Mouse (Mus musculus): Measurements from ENCODE around the gene Mgat4a.

The Mgat4a gene

GRCm38 (mm10) chr1:37495698-37496321 lies 45.0 kb downstream of the Mgat4a start:
- DNase-seq (ENCODE audit: low spot score in 2 of 2), result no peak

GRCm38 (mm10) chr1:37495104-37495503 lies 45.7 kb downstream of the Mgat4a start:
- DNase-seq (ENCODE audit: low spot score in 2 of 2), result no peak

DNA sequence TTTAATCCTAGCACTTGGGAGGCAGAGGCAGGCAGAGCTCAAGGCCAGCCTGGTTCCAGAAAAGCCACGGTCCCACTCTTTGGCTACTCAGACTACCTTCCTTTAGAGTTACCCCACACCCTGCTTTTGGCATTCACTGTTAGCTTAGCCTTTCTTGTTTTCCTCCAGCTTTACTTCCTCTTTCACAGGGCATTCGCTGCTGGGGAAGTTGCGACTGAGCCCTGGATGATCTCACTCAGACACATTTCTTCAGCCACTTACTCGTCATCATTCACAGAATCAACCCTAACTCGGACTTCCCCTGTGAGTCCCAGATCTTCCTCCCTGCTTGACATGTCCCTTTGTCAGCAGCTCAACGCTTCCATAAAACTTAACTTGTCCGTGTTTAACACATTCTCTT lies 49.1 kb downstream of the Mgat4a start:
- no peak for DNase-seq (ENCODE audit: low spot score in 2 of 2)

DNA sequence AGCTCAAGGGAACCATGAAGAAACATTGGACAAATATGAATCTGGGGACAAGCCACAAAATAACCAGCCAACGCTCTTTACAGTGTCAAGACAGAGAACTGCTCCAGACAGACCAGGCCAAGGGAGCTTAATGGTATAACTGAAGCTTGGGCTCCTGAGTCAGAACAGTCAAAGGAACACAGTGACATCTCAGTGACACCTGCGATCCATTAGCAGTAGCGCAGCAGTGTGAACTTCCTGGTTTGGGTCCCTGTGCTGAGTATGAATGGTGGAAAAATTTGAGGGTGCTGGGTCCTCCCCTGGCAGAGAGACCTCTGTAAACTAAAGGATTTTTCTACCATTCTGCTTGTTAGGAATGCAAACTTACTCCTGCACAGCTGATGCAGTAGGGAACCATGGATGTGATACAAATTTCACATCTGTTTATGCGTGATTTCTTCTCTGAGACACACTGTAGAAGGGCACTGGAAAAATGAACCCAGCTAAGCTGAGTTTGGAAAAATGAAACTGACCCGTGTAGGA lies 50.1 kb downstream of the Mgat4a start:
- DNase-seq (ENCODE audit: low spot score in 2 of 2), result no peak

GRCm38 (mm10) chr1:37488531-37488930 lies 52.3 kb downstream of the Mgat4a start:
- DNase-seq (ENCODE audit: low spot score in 2 of 2), result no peak

DNA sequence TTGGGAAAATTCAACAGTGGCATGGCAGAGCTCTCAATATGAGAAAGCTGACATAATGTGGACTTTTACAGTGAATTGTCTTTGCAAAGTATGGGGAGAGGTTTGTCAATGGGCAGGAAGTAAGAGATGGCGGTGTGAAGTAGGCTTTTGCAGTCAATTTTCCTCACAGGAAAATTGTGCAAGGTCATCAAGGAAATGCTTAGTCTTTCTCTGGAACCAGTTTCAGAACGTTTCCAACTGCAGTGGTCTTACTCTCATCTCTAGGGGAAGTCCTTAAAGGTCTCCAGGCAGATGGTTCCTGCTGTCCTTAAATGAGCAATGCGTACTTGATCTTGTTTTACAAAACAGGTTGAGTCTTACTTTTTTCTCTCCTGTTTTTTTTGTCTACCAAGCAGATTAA lies 53.8 kb downstream of the Mgat4a start:
- DNase-seq (ENCODE audit: low spot score in 2 of 2), result no peak

DNA sequence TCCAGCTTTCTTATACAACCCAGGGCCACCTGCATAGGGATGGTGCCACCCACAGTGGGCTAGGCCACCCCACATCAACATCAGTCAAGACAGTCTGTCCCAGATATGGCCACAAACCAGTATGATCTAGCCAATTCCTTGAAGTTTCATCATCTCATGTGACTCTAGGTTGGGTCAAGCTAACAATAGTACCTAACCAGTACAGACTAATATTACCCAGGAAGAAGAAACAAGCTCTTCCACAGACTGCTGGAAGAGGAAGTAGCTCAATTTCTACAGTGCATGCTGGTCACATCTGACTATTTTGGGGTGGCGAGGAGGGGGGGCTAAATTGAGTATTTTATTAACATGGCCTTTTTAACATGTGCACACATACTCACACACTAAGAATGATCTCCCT lies 54.4 kb downstream of the Mgat4a start:
- DNase-seq (ENCODE audit: low spot score in 2 of 2), result no peak

- DNase-seq (ENCODE audit: low spot score in 2 of 2), result no peak
Observed at GRCm38 (mm10) chr1:37484612-37485011, 56.2 kb downstream of the Mgat4a start.

- no peak for DNase-seq (ENCODE audit: low spot score in 2 of 2)
Observed at GRCm38 (mm10) chr1:37481331-37481730, 59.5 kb downstream of the Mgat4a start.

- DNase-seq (ENCODE audit: low spot score in 2 of 2), result no peak
Observed at GRCm38 (mm10) chr1:37480731-37481130, 60.1 kb downstream of the Mgat4a start.

GRCm38 (mm10) chr1:37479759-37480158 lies 61.1 kb downstream of the Mgat4a start:
- DNase-seq (ENCODE audit: low spot score in 2 of 2), result no peak

DNA sequence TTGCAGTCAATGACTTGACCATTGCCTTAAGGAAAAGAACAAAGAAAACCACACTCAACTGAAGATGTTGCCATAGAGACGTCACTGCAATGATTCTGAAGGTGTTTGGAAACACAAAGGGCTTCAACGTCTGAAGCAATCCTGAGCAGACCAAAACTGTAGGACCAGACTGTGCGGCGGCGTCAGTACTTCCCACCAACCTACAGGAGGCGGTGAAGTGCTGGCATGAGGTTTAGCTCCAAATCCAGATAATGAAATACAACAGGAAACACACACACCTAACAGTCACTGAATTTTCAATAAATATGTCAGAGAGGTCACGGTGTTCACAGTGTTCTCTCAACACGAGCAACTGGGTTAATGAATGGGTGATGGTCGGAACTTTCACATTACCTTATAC lies 61.7 kb downstream of the Mgat4a start:
- DNase-seq (ENCODE audit: low spot score in 2 of 2), result no peak

DNA sequence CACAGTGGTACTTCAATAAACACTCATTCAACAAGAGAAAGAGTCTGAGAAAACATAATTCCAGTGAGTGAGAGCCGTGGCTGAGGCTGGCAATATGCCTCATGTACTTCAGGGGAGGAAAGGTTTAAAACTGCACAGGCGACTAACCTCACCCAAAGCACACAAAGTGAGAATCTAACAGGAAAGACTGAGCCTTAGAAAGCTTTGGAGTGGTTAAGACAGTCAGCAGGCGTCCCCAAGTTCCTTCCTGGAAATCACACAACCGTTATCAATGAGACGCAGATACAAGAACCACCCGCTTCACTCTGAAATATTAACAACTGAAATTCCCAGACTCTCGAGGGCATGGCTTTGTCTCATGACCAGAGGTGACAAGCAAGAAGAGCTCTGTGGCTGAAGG lies 62.4 kb downstream of the Mgat4a start:
- DNase-seq (ENCODE audit: low spot score in 2 of 2), result no peak

DNA sequence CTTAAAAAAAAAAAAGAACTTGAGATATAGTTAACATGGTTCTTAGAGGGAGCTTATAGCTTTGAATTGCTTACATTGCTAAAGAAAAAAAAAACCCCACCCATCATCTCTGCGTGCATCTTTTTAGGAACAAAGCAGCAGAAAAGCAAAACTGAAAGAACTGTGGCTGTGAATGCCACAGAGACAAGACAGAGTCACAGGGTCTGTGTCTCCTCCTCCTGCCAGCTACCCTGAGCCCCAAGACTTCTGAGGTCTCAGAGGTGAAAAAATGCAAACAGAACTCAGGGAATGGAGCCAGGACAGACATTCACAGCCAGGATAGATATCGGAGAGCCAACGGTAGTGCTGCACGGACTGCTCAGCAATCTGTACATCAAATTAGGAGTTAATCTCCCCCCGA lies 62.9 kb downstream of the Mgat4a start:
- DNase-seq (ENCODE audit: low spot score in 2 of 2), result no peak

DNA sequence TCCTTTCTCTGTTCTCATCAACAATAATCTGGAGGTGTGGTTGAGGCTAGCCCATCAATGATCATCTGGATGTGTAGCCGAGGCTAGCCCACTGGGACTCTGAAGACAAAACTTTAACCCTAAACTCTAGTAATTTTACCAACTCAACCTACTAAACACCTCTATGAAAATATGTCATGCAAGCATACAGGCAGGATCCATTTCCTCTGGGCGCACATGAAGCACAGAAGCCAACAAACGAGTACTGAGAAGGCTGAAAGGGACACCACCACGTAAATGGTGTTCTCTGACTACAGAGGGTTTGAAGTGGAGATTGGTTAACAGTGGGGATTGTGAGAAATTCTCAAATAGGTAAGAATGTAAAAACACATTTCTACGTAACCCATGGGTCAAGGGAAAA lies 63.6 kb downstream of the Mgat4a start:
- no peak for DNase-seq (ENCODE audit: low spot score in 2 of 2)

DNA sequence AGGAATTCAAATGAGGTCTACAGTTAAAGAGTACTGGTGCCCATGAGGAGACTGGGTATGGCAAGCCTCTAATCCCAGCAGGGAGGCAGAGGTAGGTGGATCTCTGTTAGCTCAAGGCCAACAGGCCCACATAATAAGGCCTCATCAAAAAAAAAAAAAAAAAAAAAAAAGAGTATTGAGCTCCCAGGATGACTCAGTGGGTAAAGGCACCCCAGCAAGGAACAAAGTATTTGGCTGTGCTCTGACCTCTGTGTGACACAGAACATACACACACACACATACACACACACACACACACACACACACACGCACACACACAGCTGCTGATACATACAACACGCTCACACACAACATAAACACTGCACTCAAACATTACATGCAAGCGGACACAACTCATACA lies 65.5 kb downstream of the Mgat4a start:
- DNase-seq (ENCODE audit: low spot score in 2 of 2), result no peak

GRCm38 (mm10) chr1:37474634-37475190 lies 66.1 kb downstream of the Mgat4a start:
- no peak for DNase-seq (ENCODE audit: low spot score in 2 of 2)

DNA sequence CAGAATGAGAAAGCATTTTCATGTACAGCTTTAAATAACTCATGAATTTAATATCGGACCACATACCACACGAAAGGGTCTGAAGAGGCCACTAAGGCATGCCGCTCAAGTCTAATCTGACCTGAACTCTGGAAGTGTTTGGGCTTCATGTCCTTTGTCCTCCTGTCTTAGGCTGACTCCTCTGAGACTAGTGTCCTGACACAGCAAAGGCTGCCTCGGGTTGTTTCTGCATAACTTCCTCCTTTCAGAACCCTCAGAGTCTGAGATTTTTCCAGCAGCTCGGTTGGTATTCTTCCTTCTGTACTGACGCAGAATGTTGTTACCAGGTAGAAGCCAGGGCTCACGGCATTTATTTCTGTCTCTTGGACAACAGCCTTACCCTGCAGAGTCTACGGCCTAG lies 66.8 kb downstream of the Mgat4a start:
- no peak for DNase-seq (ENCODE audit: low spot score in 2 of 2)

GRCm38 (mm10) chr1:37473251-37473650 lies 67.6 kb downstream of the Mgat4a start:
- DNase-seq (ENCODE audit: low spot score in 2 of 2), result no peak

GRCm38 (mm10) chr1:37471179-37472148 lies 69.4 kb downstream of the Mgat4a start:
- no peak for DNase-seq (ENCODE audit: low spot score in 2 of 2)

GRCm38 (mm10) chr1:37469007-37469406 lies 71.8 kb downstream of the Mgat4a start:
- DNase-seq (ENCODE audit: low spot score in 2 of 2), result no peak

GRCm38 (mm10) chr1:37467806-37468205 lies 73.0 kb downstream of the Mgat4a start:
- no peak for DNase-seq (ENCODE audit: low spot score in 2 of 2)
